Mouse (Mus musculus) adrenal gland, adult (tissue): ENCODE measurements around the gene Fam205a1.
"Not testable (repeated sequence)": the region's sequence is repeated elsewhere in the genome, so short reads cannot be mapped to it uniquely, and the experiment has no call there.

Source experiments
- DNase-seq, 2 experiments: peaks; one replicate each; pipeline ENCODE4 v3.0.0; 2022 to 2023; ENCODE audit warnings: low spot score in 1 of 2; ENCODE audit not compliant: inconsistent age in 2 of 2

Fam205a1 gene

DNA sequence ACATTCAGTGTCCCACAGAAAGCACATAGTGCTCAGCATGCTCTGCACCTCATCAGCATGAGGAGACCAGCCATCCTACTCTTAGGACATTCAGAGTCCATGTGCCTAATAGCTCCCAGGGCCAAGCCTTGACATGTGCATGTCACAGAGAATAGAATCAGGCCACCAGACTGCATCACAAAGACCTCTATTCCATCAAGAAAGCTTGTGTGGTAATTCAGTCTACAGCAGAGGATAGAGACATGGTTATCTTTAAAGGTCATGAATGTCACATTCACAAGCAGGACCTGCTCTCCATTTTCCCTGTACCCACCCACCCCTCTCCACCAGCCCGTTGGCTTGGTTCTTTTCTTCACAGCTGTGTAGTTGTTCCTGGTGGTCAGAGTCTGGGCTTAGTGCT lies at the start of gene Fam205a1:
Gene Fam205a1 (minus strand): TSS at position 101 of the 400 bp plus-strand sequence.
- DNase-seq = not testable (repeated sequence)

DNA sequence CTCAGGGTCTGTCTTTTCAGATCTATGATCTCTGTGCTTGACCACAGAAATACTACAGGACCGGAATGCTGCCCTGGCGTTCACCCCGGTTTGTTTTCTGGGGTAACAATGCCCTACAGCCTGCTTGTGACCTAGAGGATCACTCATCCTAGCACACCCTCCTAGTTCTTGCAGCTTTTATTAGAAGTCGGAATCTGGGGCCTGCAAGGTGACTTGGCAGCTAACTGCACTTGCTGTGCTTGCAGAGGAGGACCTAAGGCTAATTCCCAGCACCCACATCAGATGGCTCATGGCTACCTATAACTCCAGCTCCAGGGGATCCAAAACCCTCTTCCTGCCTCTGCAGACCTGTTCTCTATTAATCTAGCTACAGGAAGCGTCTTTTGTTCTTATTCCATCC lies 49.0 kb upstream of the Fam205a1 start:
- no peak for DNase-seq

DNA sequence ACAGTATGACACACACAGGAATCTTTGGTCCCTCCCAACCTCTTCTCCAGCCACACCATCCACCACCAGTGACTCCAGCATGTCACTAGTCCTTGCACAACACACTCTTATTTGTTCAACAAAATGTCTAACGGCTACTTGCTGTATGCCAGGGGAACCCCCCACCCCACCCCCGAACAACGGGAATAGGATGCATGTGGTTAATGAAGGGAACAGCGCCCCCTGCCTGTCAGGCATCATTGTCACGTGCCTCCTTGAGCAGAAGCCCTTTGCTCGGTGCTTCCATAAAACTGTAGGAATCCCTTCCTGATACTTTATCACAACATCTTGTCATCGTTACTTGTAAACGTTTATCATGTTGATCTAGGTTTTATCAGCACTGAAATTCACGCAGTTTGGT lies 48.5 kb upstream of the Fam205a1 start:
- DNase-seq = no peak

DNA sequence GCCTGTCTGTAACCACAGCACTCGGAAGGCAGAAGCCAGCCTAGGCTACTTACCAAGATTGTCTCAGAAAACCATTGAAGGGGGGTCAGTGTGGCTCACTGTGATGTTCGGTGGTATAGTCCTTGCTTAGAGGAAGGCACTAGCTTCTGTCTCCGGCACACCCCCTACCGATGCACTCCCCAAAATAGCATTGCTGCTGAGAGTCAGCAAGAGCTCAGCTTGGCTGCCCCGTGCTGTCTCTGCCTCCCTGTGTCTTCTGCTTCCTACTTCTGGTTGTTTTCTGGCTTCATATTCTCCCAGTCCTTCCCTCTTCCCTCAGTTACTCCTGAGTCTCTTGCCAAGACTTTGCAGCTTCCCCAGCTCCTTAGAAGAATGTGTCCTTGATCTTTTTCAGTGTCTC lies 47.2 kb upstream of the Fam205a1 start:
- no peak for DNase-seq

DNA sequence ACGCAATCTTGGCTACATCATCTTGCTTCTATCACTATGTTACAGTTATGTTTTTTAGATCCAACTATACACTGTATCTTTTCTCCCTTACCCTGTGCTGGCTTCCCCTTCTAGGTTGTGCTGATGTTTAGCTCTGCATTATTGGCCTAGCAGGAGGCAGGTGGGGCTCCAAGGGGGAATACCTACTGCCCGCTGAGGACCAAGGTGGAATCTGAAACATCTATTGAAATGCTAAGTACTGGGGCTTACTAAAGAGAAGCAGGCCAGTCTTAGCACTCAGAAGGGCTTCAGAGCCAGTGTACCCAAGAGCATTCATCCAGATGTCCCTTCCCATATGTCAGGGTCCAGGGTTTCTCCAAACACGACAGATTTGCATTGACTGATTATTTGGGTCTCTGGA lies 45.2 kb upstream of the Fam205a1 start:
- no peak for DNase-seq

DNA sequence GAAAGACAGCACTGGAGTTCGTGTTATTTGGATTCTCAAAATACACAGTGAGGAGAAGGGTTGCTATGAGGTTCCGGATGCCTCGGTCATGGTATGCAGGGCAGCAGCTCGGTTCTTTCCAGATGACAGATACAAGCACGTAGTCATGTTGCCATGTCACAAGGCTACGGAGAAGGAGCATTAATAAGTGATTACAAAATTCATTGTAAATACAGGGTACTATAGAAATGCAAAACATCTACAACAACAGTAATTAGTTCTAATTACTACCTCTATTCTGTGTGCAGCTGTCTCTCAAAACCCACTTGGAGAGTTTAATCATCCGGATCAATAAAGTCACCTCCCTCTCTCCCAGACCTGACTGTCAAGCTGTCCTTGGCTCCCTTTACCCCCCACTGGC lies 41.4 kb upstream of the Fam205a1 start:
- no peak for DNase-seq

DNA sequence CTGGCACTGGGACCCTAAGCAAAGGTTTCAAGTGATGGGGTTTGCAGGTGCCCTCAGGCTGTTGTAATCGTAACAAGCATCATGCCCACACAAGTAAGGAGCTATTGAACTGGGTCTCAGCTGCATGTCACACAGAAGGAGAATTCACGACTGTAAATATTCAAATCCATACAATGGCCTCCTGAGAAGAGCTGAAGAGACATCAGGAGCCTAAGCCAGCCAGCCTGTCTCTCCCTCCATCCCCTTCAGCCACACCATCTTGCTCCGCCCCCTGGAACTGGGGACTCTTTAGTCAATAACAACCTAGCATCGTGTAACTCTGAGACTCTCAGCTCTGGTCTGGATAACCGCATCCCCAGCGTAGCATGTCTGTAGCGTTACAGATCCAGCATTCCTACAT lies 37.5 kb upstream of the Fam205a1 start:
- DNase-seq = no peak

DNA sequence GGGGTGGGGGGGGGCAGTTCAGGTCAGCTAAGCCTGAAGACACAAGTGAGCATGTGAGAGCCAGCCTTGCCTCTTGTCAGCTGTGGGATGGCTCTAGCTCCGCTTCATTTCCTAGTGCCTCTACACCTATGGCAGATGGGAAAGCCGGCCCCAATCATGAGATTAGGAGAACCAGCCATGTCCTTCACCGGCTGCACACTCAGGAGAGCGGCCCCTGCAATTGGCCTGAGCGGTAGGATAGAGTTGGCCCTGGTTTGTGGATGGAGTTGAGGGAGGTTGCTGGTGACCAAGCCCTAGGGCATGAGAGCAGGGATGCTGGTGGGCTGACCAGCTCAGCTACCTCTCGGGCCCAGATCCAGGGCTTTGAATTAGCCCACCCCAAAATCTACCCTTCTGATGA lies 35.1 kb upstream of the Fam205a1 start:
- no peak for DNase-seq

DNA sequence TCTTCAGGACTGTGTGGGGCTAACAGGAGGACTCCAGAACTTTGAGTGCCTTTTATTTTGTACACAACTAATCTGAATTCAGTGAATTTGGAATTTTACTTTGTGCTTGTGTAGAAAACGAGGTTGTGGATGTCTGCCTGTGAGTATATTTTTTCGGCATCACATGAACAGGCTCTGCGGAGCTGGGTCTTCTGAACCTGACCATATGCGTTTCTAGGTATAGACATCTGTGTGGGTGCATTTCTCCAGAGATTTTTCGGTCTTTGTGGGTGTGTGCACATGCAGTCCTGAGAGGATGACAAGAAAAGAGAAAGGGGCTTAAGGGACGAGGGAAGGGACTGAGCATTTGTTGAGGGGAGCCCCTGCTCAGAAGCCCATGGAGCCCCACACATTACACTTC lies 33.2 kb upstream of the Fam205a1 start:
- DNase-seq = no peak

DNA sequence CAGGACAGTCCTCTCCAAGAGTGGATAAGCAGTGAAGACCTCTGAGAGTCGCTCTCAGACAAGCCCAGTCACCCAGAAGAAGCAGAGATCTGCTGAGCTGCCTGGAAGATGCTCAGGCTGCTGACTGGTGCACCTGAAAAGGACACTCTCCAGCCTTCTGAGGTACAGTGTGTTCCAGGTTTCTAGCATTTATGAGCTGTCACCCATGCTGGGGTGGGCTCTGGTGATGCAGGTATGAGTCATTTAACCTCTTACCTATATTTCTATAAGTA lies 26.9 kb upstream of the Fam205a1 start:
- no peak for DNase-seq

DNA sequence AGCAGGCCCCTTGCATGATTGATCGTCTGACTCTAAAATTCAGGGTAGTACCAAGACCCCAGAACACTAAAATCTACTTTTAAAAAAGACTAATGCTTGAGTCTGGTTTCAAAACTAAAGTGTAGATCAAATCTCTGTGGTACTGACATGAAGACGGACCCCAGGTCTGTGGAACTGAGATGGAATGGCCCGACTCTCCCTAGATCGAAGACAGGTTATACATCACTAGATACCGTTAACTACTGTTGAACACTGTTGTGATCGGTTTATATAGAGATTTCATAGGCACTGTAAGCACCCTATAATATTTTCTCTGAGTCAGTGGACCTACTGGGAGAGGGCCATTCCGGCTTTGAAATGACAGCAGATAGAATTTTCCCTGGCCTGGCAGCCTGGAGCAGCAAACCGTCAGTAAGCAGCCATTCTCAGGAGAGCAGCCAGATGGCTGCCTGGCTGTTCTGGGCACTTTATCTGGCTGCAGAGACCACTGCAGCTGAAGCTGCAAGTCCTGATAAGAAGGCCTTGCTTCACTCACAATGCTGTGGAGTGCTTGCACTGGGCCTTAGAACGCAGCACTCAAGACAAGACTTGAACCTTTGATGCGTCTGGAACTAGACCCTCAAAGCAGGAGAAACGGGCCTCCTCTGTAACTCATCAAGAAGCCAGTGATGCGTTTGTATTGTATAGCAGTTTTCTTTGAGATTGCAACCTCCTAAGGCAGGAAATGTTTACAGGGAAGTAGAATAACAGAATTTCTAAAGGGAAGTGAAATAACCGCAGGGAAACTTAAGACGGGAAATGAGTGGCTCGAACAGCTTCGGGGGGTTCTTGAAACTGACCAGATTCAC lies 26.4 kb upstream of the Fam205a1 start:
- no peak for DNase-seq

DNA sequence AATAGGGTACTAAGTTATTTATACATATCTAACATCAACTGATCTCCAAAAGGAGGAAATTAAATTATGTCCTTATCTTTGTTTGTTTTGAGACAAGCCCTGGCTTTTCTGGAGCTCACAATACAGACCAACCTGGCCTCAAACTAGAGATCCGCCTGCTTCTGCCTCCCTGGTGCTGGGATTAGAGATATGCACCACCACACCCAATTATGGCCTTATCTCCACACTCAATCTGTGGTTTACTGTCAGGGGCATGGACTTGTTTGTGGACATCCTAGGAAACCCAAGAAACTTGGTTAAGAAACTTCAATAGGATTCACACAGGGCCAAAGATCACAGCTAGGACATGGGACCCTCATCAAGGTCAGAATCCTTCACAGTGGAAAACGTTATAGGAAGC lies 24.0 kb upstream of the Fam205a1 start:
- no peak for DNase-seq

DNA sequence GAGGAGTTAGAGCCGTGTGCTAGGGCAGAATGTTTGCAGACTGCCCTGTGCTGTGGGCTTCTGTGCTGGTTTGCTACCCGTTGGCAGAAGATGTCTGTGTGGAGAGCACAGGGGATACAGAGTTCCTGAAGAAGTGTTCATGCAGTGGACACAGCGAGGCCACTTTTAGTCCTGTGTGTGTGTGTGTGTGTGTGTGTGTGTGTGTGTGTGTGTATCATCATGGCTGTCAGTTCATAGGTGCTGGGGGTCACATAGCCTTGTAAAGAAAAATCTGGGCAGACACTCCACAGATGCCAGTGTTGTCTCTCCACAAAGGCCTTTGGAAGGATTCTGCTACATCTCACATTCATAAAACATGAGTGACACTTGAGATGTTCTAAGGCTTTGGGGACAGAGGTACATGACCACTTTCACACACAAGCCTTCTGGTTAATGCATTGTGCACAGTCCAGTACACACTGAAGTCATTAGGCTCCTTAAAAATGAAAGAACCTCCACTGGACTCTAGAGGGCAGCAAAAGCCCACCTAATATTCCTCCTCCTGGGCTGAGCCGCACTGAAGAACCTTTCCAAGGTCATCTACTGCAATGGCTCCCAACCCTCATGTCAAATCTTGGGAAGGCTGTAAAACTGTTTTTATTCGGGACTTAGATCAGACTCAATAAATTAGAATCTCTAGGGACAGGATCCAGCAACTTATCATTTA lies 23.1 kb upstream of the Fam205a1 start:
- DNase-seq = peak; percentile 53 to 84

DNA sequence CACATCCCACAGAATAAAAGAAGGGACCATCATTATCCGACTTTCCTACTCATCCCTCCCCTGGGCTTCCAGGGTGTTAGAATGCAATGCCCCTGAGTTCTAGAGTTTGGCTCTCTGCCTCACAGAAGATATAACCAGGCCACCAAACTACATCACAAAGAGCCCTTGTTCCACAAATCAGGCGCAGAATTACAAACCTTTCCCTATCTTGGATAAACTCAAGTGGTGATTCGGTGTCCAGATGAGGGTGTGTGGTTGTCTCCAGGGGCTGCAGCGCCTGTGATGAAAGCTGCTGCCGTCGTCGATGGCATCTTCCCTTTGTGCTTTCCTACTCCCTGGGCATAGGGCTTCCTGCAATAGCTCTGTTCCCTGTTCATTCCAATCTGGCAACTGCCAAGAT lies 20.4 kb upstream of the Fam205a1 start, which contains the start of gene Fam205c:
Gene Fam205c (minus strand): TSS at position 101 of the 400 bp plus-strand sequence.
- no peak for DNase-seq

DNA sequence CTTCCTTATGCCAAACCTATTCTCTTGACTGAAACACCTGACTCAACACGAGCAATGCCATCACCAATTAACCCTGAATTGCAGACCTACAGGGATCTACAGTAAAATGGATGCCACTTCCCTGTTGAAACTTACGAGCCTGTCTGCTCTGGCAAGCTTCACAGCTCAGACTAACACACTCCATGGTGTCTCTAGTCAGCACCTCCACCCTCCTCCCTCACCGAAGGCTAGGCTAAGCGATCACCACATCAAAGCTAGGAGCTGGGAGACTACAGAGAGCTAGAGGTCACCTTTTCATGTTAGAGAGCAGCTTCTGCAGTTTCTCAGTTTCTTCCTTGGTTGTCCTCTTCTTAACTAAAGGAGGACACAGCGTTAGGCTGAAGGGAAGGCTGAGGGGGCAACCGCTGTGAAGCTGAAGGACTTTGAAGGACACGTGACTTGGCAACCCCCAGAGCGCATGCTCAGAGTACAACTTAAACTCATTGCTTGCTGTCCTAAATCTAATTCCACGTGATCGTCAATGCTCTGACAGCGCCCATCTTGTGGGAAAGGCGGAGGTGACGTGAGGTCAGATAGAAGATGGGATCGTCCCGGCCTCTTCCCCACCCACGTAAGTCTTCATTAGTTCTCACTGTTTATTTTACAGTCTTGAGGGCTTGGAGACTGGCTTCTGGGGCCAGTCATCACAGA lies 19.2 kb upstream of the Fam205a1 start:
- no peak for DNase-seq

DNA sequence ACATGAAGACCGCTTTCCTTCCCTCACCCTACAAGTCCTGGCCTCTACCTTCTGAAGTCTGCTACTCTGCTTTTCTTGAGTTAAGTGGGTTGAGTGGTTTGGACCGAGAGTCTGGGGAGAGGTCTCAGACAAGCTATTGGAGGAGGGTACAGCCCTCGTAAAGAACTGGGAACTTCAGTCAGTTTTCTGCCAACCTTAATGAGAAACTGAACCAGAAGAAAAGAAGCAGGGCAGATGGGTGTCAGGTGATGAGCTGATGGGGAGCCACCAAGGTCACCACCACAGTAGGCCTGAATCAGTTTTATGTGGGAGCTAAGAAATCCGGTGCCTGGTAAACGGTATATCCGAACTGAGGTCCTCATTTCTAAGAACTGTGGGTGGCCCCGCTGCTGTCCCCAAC lies 18.5 kb upstream of the Fam205a1 start:
- DNase-seq = no peak

DNA sequence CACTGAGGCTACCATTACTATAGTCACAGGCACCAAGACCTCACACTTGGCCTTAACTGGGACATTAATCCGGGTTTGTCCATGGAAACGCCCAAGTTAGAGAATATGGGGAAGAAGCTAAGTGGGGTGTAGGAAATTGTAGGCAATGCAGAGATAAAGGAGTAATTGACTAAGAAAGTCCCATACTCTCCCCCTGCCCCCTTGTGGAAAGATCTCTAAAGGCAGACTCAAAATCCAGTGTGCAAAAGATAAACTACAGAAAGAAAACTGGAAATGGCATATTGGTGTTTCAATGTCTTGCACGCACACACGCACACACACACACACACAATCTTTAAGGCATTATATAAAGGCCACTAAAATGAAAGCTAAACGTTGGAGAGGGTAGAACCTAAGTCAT lies 17.1 kb upstream of the Fam205a1 start:
- no peak for DNase-seq

DNA sequence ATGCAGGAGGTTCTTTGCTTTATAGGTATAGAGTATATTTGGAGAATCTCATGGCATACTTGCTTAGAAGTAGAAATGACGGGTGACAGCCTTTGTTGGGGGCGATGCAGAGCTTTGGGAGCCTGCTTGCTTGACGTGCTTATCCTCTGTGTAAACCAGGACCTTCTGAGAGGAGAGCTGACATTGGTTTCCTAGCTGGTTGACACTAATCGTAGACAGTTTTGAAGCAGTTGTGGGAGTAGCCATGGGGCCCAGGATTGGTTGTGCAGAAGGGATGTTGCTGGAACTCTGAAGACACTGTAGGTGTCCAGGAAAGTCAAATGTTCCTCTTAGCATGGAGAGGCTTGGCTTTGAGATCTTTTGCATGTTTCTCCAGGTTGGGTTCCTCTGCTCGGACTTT lies 14.5 kb upstream of the Fam205a1 start:
- no peak for DNase-seq

DNA sequence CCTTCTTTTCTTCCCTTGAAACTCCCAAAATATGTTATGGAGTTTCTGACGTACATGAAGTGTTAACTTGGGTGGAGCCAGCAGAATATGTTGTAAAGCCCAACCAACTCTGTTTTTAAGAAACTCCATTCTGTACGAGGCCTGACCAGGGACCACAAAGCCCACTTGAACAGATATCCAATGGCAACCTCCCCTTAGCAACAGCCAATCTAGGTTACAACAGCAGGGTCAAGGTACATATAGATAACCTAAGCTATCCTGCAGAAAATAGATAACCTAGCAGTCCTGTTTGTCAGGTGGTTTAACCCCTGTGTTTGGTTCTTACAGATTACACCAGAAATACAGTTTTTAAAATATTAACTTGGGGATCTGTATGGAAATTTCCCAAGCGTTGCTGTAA lies 13.7 kb upstream of the Fam205a1 start:
- DNase-seq = no peak

DNA sequence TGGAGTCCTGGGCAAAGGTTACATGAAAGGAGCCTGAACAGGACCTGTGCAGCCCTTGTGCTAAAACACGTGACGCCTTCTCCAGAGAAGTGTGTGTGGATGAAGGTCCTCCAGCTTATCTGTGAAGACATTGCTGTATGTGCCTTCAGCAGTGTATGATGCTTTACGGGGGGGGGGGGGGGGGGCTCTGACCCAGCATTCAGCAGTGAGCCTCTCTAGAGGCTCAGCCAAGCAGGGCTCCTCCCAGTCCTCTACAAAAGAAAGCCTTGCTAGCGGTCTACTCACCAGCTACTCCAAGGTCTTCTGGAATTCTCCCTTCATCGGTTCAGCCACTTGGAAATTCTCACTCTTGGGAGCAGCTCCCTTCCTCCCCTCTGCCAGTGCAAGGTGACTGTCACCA lies 9.8 kb upstream of the Fam205a1 start:
- DNase-seq = not testable (repeated sequence)

DNA sequence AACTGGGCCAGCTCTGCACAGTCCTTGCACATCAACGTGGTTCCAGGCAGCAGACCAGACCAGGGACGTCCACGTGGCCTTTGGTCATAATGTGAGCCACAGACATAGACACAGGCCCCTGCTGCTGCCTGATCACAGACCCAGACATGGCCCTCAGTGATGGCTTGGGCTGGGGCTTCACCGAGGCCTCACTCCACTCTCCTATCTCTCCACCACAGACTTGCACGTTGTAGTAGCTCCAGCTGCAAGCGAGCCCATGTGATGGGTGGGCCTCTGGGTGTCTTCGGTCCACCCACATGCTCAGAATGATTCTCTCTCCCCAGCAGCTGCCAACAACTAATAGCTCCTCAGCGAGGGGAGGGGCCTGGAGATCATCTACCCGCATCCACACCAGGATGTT lies 6.8 kb upstream of the Fam205a1 start:
- not testable (repeated sequence) for DNase-seq

DNA sequence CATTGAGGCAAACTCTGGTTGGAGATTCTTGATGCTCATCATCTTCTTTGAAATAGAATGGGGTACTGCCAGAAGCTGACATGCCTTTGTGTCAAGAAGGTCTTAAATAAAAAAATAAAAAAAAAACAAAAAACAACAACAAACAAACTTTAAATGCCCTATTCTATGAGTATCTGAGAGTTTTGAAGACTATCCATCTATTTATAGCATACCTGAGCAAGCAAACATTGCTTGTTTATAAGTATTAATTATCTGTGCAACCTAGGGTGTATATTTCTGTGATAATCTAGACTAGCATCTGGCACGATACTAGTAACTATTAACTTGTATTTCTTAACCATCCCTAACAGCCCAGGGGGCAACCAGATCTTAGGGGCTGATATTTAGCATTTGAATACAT lies 3.0 kb upstream of the Fam205a1 start, which contains the start of gene Gm12394:
Gene Gm12394 (minus strand): TSS at position 101 of the 400 bp plus-strand sequence.
- not testable (repeated sequence) for DNase-seq
